Mouse (Mus musculus) hindbrain, embryonic 13.5 days (tissue): Measurements from ENCODE around the gene 6030468B19Rik. TPM values are rescaled to one million over a fixed set of nuclear protein-coding genes. Genes with fewer than 3 reads are reported as not detected.
"Not testable (repeated sequence)": the region's sequence is repeated elsewhere in the genome, so short reads cannot be mapped to it uniquely, and the experiment has no call there.

Experiments used
- ATAC-seq: fragments of 200-750 bp; cut with Nextera tagmentation; 2 replicates; pipeline ENCODE4 v1.8.0; 2017; ENCODE audit warnings: moderate TSS enrichment; ENCODE audit not compliant: low FRiP score
- H3K27ac ChIP-seq: fragments of 300-500 bp; sonication (generic); 2 replicates; pipeline ENCODE4 v1.5.1; 2015; ENCODE audit warnings: inconsistent platforms, mild to moderate bottlenecking, moderate library complexity
- H3K27me3 ChIP-seq: fragments of 300-500 bp; sonication (generic); 2 replicates; pipeline ENCODE4 v1.6.1; 2015; ENCODE audit warnings: mild to moderate bottlenecking, inconsistent platforms
- H3K36me3 ChIP-seq: fragments of 300-500 bp; sonication (generic); 2 replicates; pipeline ENCODE4 v1.6.1; 2015; ENCODE audit warnings: mild to moderate bottlenecking, inconsistent platforms
- H3K4me1 ChIP-seq: fragments of 300-500 bp; sonication (generic); replicated peaks from 2 replicates; pipeline ENCODE4 v1.6.1; 2015; ENCODE audit warnings: inconsistent platforms
- H3K4me2 ChIP-seq: fragments of 300-500 bp; sonication (generic); 2 replicates; pipeline ENCODE4 v1.6.1; 2015; ENCODE audit warnings: inconsistent platforms, mild to moderate bottlenecking, moderate library complexity
- H3K4me3 ChIP-seq: fragments of 300-500 bp; sonication (generic); 2 replicates; pipeline ENCODE4 v1.5.1; 2015; ENCODE audit warnings: mild to moderate bottlenecking, inconsistent platforms
- H3K9ac ChIP-seq: fragments of 300-500 bp; sonication (generic); 2 replicates; pipeline ENCODE4 v1.6.1; 2015; ENCODE audit warnings: mild to moderate bottlenecking, inconsistent platforms
- H3K9me3 ChIP-seq: fragments of 300-500 bp; sonication (generic); 2 replicates; pipeline ENCODE4 v1.6.1; 2016; ENCODE audit warnings: inconsistent platforms
- WGBS: fragments of 180-500 bp; shearing (Covaris S2); methylation state at CpG from one replicate; pipeline ENCODE4 v1.1.7; 2015; 5-methylcytosine and 5-hydroxymethylcytosine counted together
- polyA plus RNA-seq: library from polyadenylated mRNA; unstranded; fragments of >200 nt; fragmentation: Nextera tagmentation; extraction: Ambion mirVana; gene quantifications from 2 replicates; pipeline ENCODE4 v1.2.1, GENCODE M21; 2015

The 6030468B19Rik gene
- polyA plus RNA-seq, 1 experiment from 2014 or later, result not detected

GRCm38 (mm10) chr11:117825333-117826101 lies 28.1 kb downstream of the 6030468B19Rik start, which contains the start of the genes Afmid and Tk1:
Gene Afmid, plus strand, starts transcription at chr11:117825924.
Gene Tk1, minus strand, starts transcription at chr11:117826092.
- Histone ChIP-seq H3K27me3 (no peaks in the 10 kb centered on the region), H3K9ac (peak within 1 kb of the TSS; percentile 64), H3K4me1 (peaks cover 59% of the 10 kb centered on the region), H3K4me2 (peak within 1 kb of the TSS; percentile 72), H3K4me3 (peak within 1 kb of the TSS; percentile 42), H3K36me3 (no peaks in the 10 kb centered on the region), H3K27ac (peak within 1 kb of the TSS; percentile 30; the same call in 1 of the 2 replicates), H3K9me3 (no peaks in the 10 kb centered on the region)
- ATAC-seq, result 0 out of 2 replicates have a peak, but pooled peaks have one; percentile 32
- under 1% methylated on average over 34 of the region's 34 CpGs for WGBS

GRCm38 (mm10) chr11:117826164-117826563 lies 28.7 kb downstream of the 6030468B19Rik start:
- 11% methylated on average over 5 of the region's 5 CpGs for WGBS
- ATAC-seq, result no peak
- peak overlapping the region; percentile 30; the same call in 1 of the 2 replicates for H3K27ac ChIP-seq

GRCm38 (mm10) chr11:117826916-117827315 lies 29.5 kb downstream of the 6030468B19Rik start:
- Histone ChIP-seq H3K9ac (no peak overlapping the region), H3K4me3 (no peak overlapping the region), H3K9me3 (no peaks in the 10 kb centered on the region), H3K27ac (no peak overlapping the region), H3K4me2 (0 out of 2 replicates have a peak overlapping the region, but pooled peaks have one; percentile 72), H3K4me1 (peaks cover 62% of the 10 kb centered on the region), H3K27me3 (no peaks in the 10 kb centered on the region), H3K36me3 (no peaks in the 10 kb centered on the region)
- no peak for ATAC-seq
- WGBS, result 78% methylated on average over 8 of the region's 8 CpGs

More at GRCm38 (mm10) chr11:117826164-117826563, 28.7 kb downstream of the 6030468B19Rik start:
- Histone ChIP-seq H3K9ac (peak overlapping the region; percentile 64), H3K27me3 (no peaks in the 10 kb centered on the region), H3K4me1 (peaks cover 61% of the 10 kb centered on the region), H3K4me3 (peak overlapping the region; percentile 42), H3K9me3 (no peaks in the 10 kb centered on the region), H3K4me2 (peak overlapping the region; percentile 72), H3K36me3 (no peaks in the 10 kb centered on the region)

GRCm38 (mm10) chr11:117827386-117827785 lies 29.9 kb downstream of the 6030468B19Rik start:
- no peak for ATAC-seq
- 77% methylated on average over 3 of the region's 3 CpGs for WGBS
- no peak overlapping the region for H3K4me3 ChIP-seq
- H3K27ac ChIP-seq, result no peak overlapping the region
- peaks cover 67% of the 10 kb centered on the region for H3K4me1 ChIP-seq
- no peak overlapping the region for H3K4me2 ChIP-seq
- no peak overlapping the region for H3K9ac ChIP-seq
- no peaks in the 10 kb centered on the region for H3K36me3 ChIP-seq
- H3K9me3 ChIP-seq, result no peaks in the 10 kb centered on the region
- H3K27me3 ChIP-seq, result no peaks in the 10 kb centered on the region

GRCm38 (mm10) chr11:117828149-117828887 lies 30.9 kb downstream of the 6030468B19Rik start:
- H3K4me1 ChIP-seq, result peaks cover 71% of the 10 kb centered on the region
- H3K9me3 ChIP-seq, result no peaks in the 10 kb centered on the region
- 79% methylated on average over 18 of the region's 18 CpGs for WGBS

GRCm38 (mm10) chr11:117828888-117829604 lies 31.6 kb downstream of the 6030468B19Rik start:
- Histone ChIP-seq H3K9me3 (no peaks in the 10 kb centered on the region), H3K27ac (peak overlapping the region; percentile 40; the same call in 1 of the 2 replicates), H3K4me3 (no peak overlapping the region), H3K4me1 (peaks cover 68% of the 10 kb centered on the region), H3K4me2 (no peak overlapping the region), H3K9ac (no peak overlapping the region; the same call in 1 of the 2 replicates), H3K36me3 (no peaks in the 10 kb centered on the region), H3K27me3 (no peaks in the 10 kb centered on the region)
- no peak for ATAC-seq
- 59% methylated on average over 9 of the region's 9 CpGs for WGBS

More at GRCm38 (mm10) chr11:117828149-117828887, 30.9 kb downstream of the 6030468B19Rik start:
- no peaks in the 10 kb centered on the region for H3K36me3 ChIP-seq
- 0 out of 2 replicates have a peak overlapping the region, but pooled peaks have one; percentile 40 for H3K27ac ChIP-seq
- H3K9ac ChIP-seq, result no peak overlapping the region
- ATAC-seq, result no peak
- H3K4me2 ChIP-seq, result no peak overlapping the region
- H3K27me3 ChIP-seq, result no peaks in the 10 kb centered on the region
- H3K4me3 ChIP-seq, result no peak overlapping the region

- H3K4me3 ChIP-seq, result no peak overlapping the region
- no peaks in the 10 kb centered on the region for H3K9me3 ChIP-seq
- ATAC-seq, result no peak
- 87% methylated on average over 2 of the region's 2 CpGs for WGBS
- peaks cover 62% of the 10 kb centered on the region for H3K4me1 ChIP-seq
- no peak overlapping the region for H3K9ac ChIP-seq
- no peaks in the 10 kb centered on the region for H3K27me3 ChIP-seq
- H3K27ac ChIP-seq, result no peak overlapping the region
- no peak overlapping the region for H3K4me2 ChIP-seq
- no peaks in the 10 kb centered on the region for H3K36me3 ChIP-seq
These were observed 32.3 kb downstream of the 6030468B19Rik start for GRCm38 (mm10) chr11:117829671-117830215.

GRCm38 (mm10) chr11:117830401-117830800 lies 32.9 kb downstream of the 6030468B19Rik start:
- no peak for ATAC-seq
- no peak overlapping the region for H3K4me3 ChIP-seq
- no peak overlapping the region for H3K9ac ChIP-seq
- H3K36me3 ChIP-seq, result no peaks in the 10 kb centered on the region
- no peak overlapping the region for H3K4me2 ChIP-seq
- H3K27me3 ChIP-seq, result no peaks in the 10 kb centered on the region
- H3K4me1 ChIP-seq, result peaks cover 55% of the 10 kb centered on the region
- H3K9me3 ChIP-seq, result no peaks in the 10 kb centered on the region
- WGBS, result 71% methylated on average over 9 of the region's 9 CpGs
- H3K27ac ChIP-seq, result no peak overlapping the region

- peak overlapping the region; percentile 60; the same call in 1 of the 2 replicates for H3K27ac ChIP-seq
- no peaks in the 10 kb centered on the region for H3K9me3 ChIP-seq
- ATAC-seq, result peak; percentile 79
- H3K9ac ChIP-seq, result peak overlapping the region; percentile 11; the same call in 1 of the 2 replicates
- H3K4me2 ChIP-seq, result peak overlapping the region; percentile 54
- H3K4me1 ChIP-seq, result peaks cover 46% of the 10 kb centered on the region
- no peaks in the 10 kb centered on the region for H3K36me3 ChIP-seq
- no peaks in the 10 kb centered on the region for H3K27me3 ChIP-seq
- peak overlapping the region; percentile 38 for H3K4me3 ChIP-seq
- 17% methylated on average over 28 of the region's 28 CpGs for WGBS
These were observed 34.9 kb downstream of the 6030468B19Rik start for GRCm38 (mm10) chr11:117832086-117832969.

GRCm38 (mm10) chr11:117833509-117833908 lies 36.0 kb downstream of the 6030468B19Rik start:
- H3K4me1 ChIP-seq, result peaks cover 34% of the 10 kb centered on the region
- not testable (repeated sequence) for H3K4me2 ChIP-seq, H3K4me3 ChIP-seq, H3K27me3 ChIP-seq, ATAC-seq, H3K9me3 ChIP-seq, H3K9ac ChIP-seq, H3K36me3 ChIP-seq, H3K27ac ChIP-seq
- 90% methylated on average over 4 of the region's 6 CpGs for WGBS

- Histone ChIP-seq H3K9ac (no peak overlapping the region), H3K27me3 (no peaks in the 10 kb centered on the region), H3K9me3 (no peaks in the 10 kb centered on the region), H3K4me2 (no peak overlapping the region), H3K36me3 (no peaks in the 10 kb centered on the region), H3K4me1 (peaks cover 29% of the 10 kb centered on the region), H3K27ac (no peak overlapping the region), H3K4me3 (no peak overlapping the region)
- 94% methylated on average over 8 of the region's 8 CpGs for WGBS
- ATAC-seq, result no peak
These were observed 36.6 kb downstream of the 6030468B19Rik start for GRCm38 (mm10) chr11:117834086-117834485.
